Mouse (Mus musculus) 416B (cell line): ENCODE data around the gene Mpv17.
A peak's percentile ranks its signal among the peaks of the same experiment; 100 is the strongest.

Experiments used
- DNase-seq: peaks from one replicate; pipeline ENCODE4 v3.0.0; 2011; ENCODE audit warnings: low read depth

Gene Mpv17

DNA sequence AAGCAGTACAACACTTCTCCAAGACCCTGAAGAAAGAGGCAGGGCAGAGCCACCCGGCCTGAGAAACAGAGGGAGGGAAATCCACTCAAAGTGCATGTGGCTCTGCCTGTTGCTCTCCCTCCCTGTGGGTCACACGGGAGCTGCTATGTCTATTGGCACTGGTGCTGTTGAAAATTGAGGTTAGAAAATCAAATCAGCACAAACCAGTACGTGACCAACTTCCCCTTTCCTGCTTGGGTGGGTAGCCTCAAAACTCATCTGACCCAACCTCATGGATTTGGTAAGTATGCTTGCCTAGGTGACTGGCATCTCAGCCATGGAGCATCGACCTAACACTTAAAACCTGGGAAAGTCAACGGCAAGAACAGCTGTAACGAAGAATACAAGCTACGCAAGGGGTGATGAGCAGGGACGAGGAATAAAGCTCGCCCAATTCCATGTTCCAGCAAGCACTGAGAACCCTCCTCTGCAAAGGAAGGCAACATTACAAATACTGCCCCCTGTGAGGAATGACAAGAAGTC lies 48.2 kb downstream of the Mpv17 start, which contains the start of gene Dnajc5g:
Dnajc5g (plus strand) TSS at position 472 of the 522 bp plus-strand sequence.
- DNase-seq: peak; percentile 56

GRCm38 (mm10) chr5:31095711-31096480 lies 58.2 kb downstream of the Mpv17 start:
- no peak for DNase-seq

- no peak for DNase-seq
Observed at GRCm38 (mm10) chr5:31094799-31095691, 59.0 kb downstream of the Mpv17 start.

- DNase-seq: no peak
Observed at GRCm38 (mm10) chr5:31094100-31094798, 59.8 kb downstream of the Mpv17 start.

GRCm38 (mm10) chr5:31093151-31094041 lies 60.7 kb downstream of the Mpv17 start:
- DNase-seq: no peak

DNA sequence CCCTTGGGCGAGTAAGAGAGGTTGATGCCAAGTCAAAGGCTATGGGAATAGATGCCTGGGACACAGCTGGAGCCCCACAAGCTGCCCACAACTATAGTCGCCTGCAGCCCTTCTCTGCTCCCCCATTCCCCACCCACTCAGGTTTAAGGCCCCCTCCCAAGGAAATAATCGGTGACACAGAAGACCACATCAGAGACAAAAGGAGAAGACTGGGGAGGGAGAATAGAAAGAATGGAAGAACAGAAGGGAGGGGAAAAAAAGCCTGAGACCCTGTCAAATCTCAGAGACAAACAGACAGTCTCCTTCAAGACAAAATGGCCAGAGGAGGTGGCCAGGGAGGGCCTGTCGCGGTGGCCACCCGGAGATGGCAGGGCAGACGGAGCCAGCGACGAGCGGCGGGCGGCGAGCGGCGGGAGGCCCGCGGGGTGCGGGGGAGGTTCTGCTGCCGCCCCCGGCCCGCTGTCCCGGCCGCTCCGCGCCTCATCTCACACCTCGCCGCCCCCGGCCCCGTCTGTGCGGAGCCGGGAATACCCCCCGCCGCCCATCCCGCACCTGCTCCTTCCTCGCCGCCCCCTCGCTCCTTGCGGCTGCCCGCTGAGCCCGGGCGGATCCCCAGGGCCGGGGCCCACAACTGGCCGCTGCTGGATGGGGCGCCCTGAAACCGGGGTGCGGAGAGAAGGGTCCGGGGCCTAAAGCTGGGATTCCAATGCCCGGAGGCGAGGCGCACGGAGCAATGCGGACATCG lies 61.6 kb downstream of the Mpv17 start:
- no peak for DNase-seq
